Mouse (Mus musculus): ENCODE measurements at regions not wholly inside any gene's neighbourhood (a gene's known extent, or its start where the extent isn't known, plus 50 kb on each side); places are given as distances from the start of the nearest gene placed in this dataset.

DNA sequence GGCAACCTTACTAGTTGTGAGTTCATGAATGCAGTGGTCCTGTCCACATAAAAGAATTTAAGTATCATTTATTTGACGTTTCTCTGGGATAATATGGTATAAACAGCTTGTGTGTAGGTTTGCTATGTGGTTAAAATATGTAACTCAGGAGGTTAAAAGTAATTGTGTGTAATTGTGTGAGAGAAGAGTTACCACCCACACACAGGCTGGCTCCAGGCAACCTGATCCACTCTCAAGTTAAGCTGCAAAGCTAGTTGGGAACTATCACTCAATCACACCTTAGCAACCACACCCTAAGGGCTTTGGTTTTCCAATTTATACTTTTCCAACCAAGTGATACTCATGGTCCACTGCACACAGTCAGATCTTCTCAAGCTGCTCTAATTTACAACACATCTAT is 157.5 kb downstream of the Arl4a start:
- no peaks in the 10 kb centered on the region for H3K36me3 ChIP-seq (ENCODE audit: control insufficient read depth, insufficient read depth, low read length)
- H3K9ac ChIP-seq (replicated peaks; ENCODE audit: low read depth, low read length) = no peak overlapping the region
- no peak for ATAC-seq (ENCODE audit: insufficient number of reproducible peaks, insufficient read depth, low FRiP score, low read depth)

DNA sequence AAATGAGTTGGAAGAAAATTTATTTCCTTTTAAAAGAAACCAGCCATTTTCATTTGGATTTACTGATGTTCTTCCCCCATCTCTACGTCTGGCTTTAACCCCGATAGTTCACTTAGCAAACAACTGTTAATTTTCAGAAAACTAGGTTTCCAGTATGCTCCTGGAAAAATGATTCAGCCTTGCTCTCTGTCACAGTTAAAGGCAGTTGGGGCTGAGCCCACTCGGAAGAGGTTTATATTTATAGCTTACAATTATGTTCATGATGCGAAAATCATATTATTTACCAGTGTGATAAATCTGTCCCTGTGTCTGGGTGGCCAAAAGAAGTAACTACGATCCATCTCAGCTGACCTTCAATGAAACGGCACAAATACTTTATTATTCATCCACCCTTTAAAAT is 163.9 kb downstream of the Arl4a start:
- ATAC-seq (ENCODE audit: insufficient number of reproducible peaks, insufficient read depth, low FRiP score, low read depth) = no peak
- Histone ChIP-seq H3K27ac (ENCODE audit: low read length) (no peak overlapping the region), H3K4me1 (ENCODE audit: control insufficient read depth, insufficient read depth, low read length) (no peaks in the 10 kb centered on the region), H3K9me3 (ENCODE audit: control insufficient read depth, low read depth, low read length) (no peaks in the 10 kb centered on the region), H3K4me2 (replicated peaks; ENCODE audit: low read depth, low read length) (no peak overlapping the region), H3K36me3 (ENCODE audit: control insufficient read depth, insufficient read depth, low read length) (no peaks in the 10 kb centered on the region), H3K4me3 (ENCODE audit: low read depth, low read length) (no peak overlapping the region), H3K27me3 (ENCODE audit: control insufficient read depth, insufficient read depth, low read length) (no peaks in the 10 kb centered on the region), H3K9ac (replicated peaks; ENCODE audit: low read depth, low read length) (no peak overlapping the region)
- WGBS = 73% methylated on average over 6 of the region's 6 CpGs

More for the DNA sequence above, 157.5 kb downstream of the Arl4a start:
- Histone ChIP-seq H3K9me3 (ENCODE audit: control insufficient read depth, low read depth, low read length) (no peaks in the 10 kb centered on the region), H3K4me3 (ENCODE audit: low read depth, low read length) (no peak overlapping the region), H3K27me3 (ENCODE audit: control insufficient read depth, insufficient read depth, low read length) (no peaks in the 10 kb centered on the region), H3K4me1 (ENCODE audit: control insufficient read depth, insufficient read depth, low read length) (no peaks in the 10 kb centered on the region), H3K4me2 (replicated peaks; ENCODE audit: low read depth, low read length) (no peak overlapping the region), H3K27ac (ENCODE audit: low read length) (no peak overlapping the region)
- WGBS = 79% methylated on average over 1 of the region's 1 CpGs

DNA sequence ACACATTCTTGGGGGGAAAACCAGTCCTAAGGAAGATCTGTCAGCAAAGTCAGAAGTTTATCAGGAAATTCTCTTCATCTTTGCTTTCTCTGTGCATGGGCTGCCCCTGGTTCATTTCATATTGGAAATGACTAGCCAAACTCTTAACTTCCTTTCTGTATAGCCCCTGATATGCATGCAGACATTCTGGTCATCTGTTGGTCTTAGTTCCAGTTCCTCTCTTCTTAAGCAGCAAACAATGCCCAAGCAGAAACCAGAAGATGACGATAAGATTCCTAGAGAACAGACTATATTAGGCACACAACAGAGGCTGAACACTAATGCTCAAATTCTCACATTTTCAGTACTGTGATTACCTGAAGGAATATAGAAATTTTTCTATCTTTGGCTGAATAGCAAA is 176.0 kb downstream of the Arl4a start:
- H3K36me3 ChIP-seq (ENCODE audit: control insufficient read depth, insufficient read depth, low read length) = no peaks in the 10 kb centered on the region
- WGBS = 91% methylated on average over 1 of the region's 1 CpGs
- no peaks in the 10 kb centered on the region for H3K4me1 ChIP-seq (ENCODE audit: control insufficient read depth, insufficient read depth, low read length)
- no peaks in the 10 kb centered on the region for H3K27me3 ChIP-seq (ENCODE audit: control insufficient read depth, insufficient read depth, low read length)
- ATAC-seq (ENCODE audit: insufficient number of reproducible peaks, insufficient read depth, low FRiP score, low read depth) = no peak
- H3K9me3 ChIP-seq (ENCODE audit: control insufficient read depth, low read depth, low read length) = no peaks in the 10 kb centered on the region
- H3K4me3 ChIP-seq (ENCODE audit: low read depth, low read length) = no peak overlapping the region
- H3K27ac ChIP-seq (ENCODE audit: low read length) = no peak overlapping the region
- no peak overlapping the region for H3K4me2 ChIP-seq (replicated peaks; ENCODE audit: low read depth, low read length)
- no peak overlapping the region for H3K9ac ChIP-seq (replicated peaks; ENCODE audit: low read depth, low read length)

DNA sequence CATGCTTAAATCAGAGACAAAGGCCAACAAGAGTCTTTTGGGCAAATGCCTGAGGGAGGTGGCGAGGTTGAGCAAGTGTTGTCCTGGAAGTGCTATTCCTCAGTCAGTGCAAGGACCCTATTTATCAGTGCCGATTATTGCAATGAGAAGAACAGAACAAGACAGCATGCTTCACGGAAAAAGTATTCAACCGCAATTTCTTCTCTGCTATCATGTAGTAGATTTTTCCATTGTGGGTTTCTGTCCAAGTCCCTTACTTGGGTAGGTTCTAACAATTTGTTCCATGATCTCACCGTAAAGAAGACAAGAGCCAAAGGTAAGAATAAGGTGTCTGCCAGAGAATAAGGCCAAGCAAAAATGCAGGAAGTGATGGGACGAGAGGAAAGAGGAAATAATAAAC is 186.2 kb downstream of the Arl4a start:
- WGBS = 84% methylated on average over 6 of the region's 6 CpGs
- Histone ChIP-seq H3K4me3 (ENCODE audit: low read depth, low read length) (no peak overlapping the region), H3K9me3 (ENCODE audit: control insufficient read depth, low read depth, low read length) (no peaks in the 10 kb centered on the region), H3K9ac (replicated peaks; ENCODE audit: low read depth, low read length) (no peak overlapping the region), H3K4me1 (ENCODE audit: control insufficient read depth, insufficient read depth, low read length) (no peaks in the 10 kb centered on the region), H3K27ac (ENCODE audit: low read length) (no peak overlapping the region), H3K4me2 (replicated peaks; ENCODE audit: low read depth, low read length) (no peak overlapping the region), H3K27me3 (ENCODE audit: control insufficient read depth, insufficient read depth, low read length) (no peaks in the 10 kb centered on the region), H3K36me3 (ENCODE audit: control insufficient read depth, insufficient read depth, low read length) (no peaks in the 10 kb centered on the region)
- ATAC-seq (ENCODE audit: insufficient number of reproducible peaks, insufficient read depth, low FRiP score, low read depth) = no peak

DNA sequence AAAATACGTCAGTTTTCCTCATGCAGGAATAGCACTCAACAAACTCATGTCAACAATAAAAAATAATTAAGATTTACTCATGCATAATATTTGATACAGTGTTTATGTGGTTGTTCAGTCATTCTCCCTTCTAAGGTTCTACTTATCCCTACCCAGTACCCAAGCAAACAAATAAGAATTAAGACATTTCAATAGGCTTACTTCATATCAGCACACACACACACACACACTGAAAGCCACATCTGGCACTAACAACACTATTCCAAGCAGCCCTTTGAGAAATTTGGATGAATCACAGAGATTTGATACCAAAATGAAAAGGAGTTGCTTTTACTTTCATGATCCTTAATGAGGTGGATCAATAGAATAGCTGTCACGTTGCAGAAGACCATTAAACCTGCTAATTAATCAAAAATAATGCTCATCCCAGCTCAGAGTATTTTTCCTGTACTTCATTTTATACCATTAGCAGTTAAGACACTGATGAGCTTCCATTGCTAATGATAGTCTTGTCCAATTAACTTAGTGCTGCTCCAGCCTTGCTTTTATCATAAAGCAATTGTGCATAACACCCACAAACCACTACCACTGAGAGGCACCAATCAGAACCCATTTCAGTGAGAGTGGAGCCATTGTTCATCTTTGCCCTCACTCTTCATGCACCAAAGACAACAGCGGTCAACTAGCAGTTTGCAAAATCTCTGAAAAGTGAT is 188.3 kb downstream of the Arl4a start:
- Histone ChIP-seq H3K4me1 (ENCODE audit: control insufficient read depth, insufficient read depth, low read length) (no peaks in the 10 kb centered on the region), H3K4me3 (ENCODE audit: low read depth, low read length) (no peak overlapping the region), H3K36me3 (ENCODE audit: control insufficient read depth, insufficient read depth, low read length) (no peaks in the 10 kb centered on the region), H3K9ac (replicated peaks; ENCODE audit: low read depth, low read length) (no peak overlapping the region), H3K27me3 (ENCODE audit: control insufficient read depth, insufficient read depth, low read length) (no peaks in the 10 kb centered on the region), H3K4me2 (replicated peaks; ENCODE audit: low read depth, low read length) (no peak overlapping the region), H3K27ac (ENCODE audit: low read length) (no peak overlapping the region), H3K9me3 (ENCODE audit: control insufficient read depth, low read depth, low read length) (no peaks in the 10 kb centered on the region)
- no peak for ATAC-seq (ENCODE audit: insufficient number of reproducible peaks, insufficient read depth, low FRiP score, low read depth)
- WGBS = 77% methylated on average over 3 of the region's 3 CpGs

DNA sequence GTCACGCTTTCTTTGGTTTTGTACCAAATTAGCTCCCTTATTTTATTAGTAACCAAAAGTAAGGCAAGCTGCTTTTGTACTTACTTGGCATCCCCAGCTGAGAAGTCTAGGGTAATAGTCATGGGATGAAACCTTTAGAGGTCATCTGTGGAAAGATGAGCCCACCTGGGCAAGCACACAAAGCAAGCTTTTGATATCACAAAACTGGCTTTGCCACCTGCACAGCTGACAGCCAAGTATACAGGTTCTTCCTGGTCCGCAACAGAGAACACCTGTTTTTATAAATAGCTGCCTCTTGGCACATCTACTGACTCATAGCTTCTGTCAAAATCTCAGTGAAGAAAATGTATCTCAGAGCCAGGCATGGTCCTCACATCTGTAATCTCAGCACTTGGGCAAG is 197.2 kb downstream of the Arl4a start:
- Histone ChIP-seq H3K9me3 (ENCODE audit: control insufficient read depth, low read depth, low read length) (no peaks in the 10 kb centered on the region), H3K27me3 (ENCODE audit: control insufficient read depth, insufficient read depth, low read length) (no peaks in the 10 kb centered on the region), H3K9ac (replicated peaks; ENCODE audit: low read depth, low read length) (no peak overlapping the region), H3K4me1 (ENCODE audit: control insufficient read depth, insufficient read depth, low read length) (no peaks in the 10 kb centered on the region), H3K4me3 (ENCODE audit: low read depth, low read length) (no peak overlapping the region), H3K27ac (ENCODE audit: low read length) (no peak overlapping the region), H3K36me3 (ENCODE audit: control insufficient read depth, insufficient read depth, low read length) (no peaks in the 10 kb centered on the region), H3K4me2 (replicated peaks; ENCODE audit: low read depth, low read length) (no peak overlapping the region)
- WGBS = 87% methylated on average over 2 of the region's 2 CpGs
- ATAC-seq (ENCODE audit: insufficient number of reproducible peaks, insufficient read depth, low FRiP score, low read depth) = no peak

DNA sequence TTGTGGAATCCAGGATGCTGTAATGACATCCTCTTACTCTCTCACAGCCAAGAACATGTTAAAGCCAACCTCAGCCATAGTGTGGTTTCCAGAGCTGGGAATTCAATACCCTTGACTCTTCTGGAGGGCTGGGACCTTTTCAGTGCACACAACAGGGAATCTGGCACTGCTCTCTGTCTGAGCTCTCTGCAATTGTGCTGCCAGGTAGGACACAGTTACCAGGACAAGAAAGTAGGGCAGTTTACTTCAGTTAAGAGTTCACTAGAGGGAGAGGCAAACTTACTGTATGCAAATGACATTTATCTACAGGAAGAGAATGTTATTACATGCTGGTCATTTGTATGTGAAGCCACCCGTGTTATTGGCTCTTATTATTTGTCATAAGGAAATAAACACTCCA is 197.6 kb downstream of the Arl4a start:
- WGBS = 54% methylated on average over 1 of the region's 1 CpGs
- ATAC-seq (ENCODE audit: insufficient number of reproducible peaks, insufficient read depth, low FRiP score, low read depth) = no peak
- Histone ChIP-seq H3K36me3 (ENCODE audit: control insufficient read depth, insufficient read depth, low read length) (no peaks in the 10 kb centered on the region), H3K27me3 (ENCODE audit: control insufficient read depth, insufficient read depth, low read length) (no peaks in the 10 kb centered on the region), H3K4me3 (ENCODE audit: low read depth, low read length) (no peak overlapping the region), H3K4me2 (replicated peaks; ENCODE audit: low read depth, low read length) (no peak overlapping the region), H3K4me1 (ENCODE audit: control insufficient read depth, insufficient read depth, low read length) (no peaks in the 10 kb centered on the region), H3K9me3 (ENCODE audit: control insufficient read depth, low read depth, low read length) (no peaks in the 10 kb centered on the region), H3K27ac (ENCODE audit: low read length) (no peak overlapping the region), H3K9ac (replicated peaks; ENCODE audit: low read depth, low read length) (no peak overlapping the region)

DNA sequence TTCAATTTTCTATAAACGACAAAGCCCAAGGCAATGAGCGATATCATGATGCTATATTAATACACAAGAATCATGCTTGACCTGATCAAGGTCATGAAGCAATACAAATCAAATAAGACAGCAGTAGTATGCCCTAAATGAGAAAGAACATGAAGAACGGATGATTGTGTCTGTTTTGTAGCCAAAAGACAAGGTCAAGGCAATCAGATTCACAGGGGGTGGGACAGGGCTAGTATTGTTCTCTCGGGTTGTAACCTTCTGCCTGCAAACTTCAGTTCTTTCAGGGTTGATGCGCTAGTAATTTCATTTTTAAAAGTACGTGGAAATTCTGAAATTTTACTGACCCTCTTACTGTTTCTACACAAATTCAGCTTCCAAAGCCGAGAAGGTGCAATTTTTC is 206.7 kb downstream of the Arl4a start:
- no peak for ATAC-seq (ENCODE audit: insufficient number of reproducible peaks, insufficient read depth, low FRiP score, low read depth)
- Histone ChIP-seq H3K4me3 (ENCODE audit: low read depth, low read length) (no peak overlapping the region), H3K9ac (replicated peaks; ENCODE audit: low read depth, low read length) (no peak overlapping the region), H3K4me2 (replicated peaks; ENCODE audit: low read depth, low read length) (no peak overlapping the region), H3K36me3 (ENCODE audit: control insufficient read depth, insufficient read depth, low read length) (no peaks in the 10 kb centered on the region), H3K27me3 (ENCODE audit: control insufficient read depth, insufficient read depth, low read length) (no peaks in the 10 kb centered on the region), H3K4me1 (ENCODE audit: control insufficient read depth, insufficient read depth, low read length) (no peaks in the 10 kb centered on the region), H3K27ac (ENCODE audit: low read length) (no peak overlapping the region), H3K9me3 (ENCODE audit: control insufficient read depth, low read depth, low read length) (no peaks in the 10 kb centered on the region)
- WGBS = 72% methylated on average over 7 of the region's 7 CpGs

DNA sequence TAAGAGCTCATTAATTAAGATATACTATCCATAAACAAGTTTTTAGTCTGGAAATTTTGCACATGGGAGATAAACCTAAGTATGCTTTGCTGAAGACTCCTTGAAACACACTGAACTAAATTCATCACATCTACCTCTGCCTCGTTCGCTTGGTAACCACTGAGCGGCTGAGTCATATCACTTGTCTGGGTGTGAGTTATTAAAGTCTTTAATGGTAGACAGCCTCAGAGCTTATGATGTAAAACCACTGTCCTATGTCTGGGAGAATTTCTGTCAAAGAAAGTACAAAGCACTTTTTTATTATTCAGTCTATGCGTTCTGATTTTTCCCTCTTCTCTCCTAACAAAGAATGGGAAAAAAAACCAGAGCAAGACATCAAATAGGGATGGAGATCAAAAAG is 207.3 kb downstream of the Arl4a start:
- no peaks in the 10 kb centered on the region for H3K36me3 ChIP-seq (ENCODE audit: control insufficient read depth, insufficient read depth, low read length)
- no peaks in the 10 kb centered on the region for H3K4me1 ChIP-seq (ENCODE audit: control insufficient read depth, insufficient read depth, low read length)
- H3K9ac ChIP-seq (replicated peaks; ENCODE audit: low read depth, low read length) = no peak overlapping the region
- no peak for ATAC-seq (ENCODE audit: insufficient number of reproducible peaks, insufficient read depth, low FRiP score, low read depth)
- no peaks in the 10 kb centered on the region for H3K27me3 ChIP-seq (ENCODE audit: control insufficient read depth, insufficient read depth, low read length)
- H3K27ac ChIP-seq (ENCODE audit: low read length) = no peak overlapping the region
- H3K9me3 ChIP-seq (ENCODE audit: control insufficient read depth, low read depth, low read length) = no peaks in the 10 kb centered on the region
- H3K4me2 ChIP-seq (replicated peaks; ENCODE audit: low read depth, low read length) = no peak overlapping the region
- no peak overlapping the region for H3K4me3 ChIP-seq (ENCODE audit: low read depth, low read length)
- 70% methylated on average over 4 of the region's 4 CpGs for WGBS

All from stomach, embryonic 14.5 days (tissue).